Mouse (Mus musculus) bone marrow, adult 2 months (tissue): ENCODE results near the gene Bik.

Experiments
- CTCF ChIP-seq: fragments of 200-500 bp; IDR thresholded peaks from 2 replicates; pipeline ENCODE4 v1.5.1; 2011; ENCODE audit warnings: low read length, control low read depth; ENCODE audit not compliant: control insufficient read depth, insufficient read depth
- POLR2A ChIP-seq: fragments of 200-500 bp; IDR thresholded peaks from 2 replicates; pipeline ENCODE4 v1.6.1; 2011; ENCODE audit warnings: low read depth, mild to moderate bottlenecking, control low read depth, low read length, borderline replicate concordance; ENCODE audit not compliant: control insufficient read depth

- TF ChIP-seq CTCF (no peak), POLR2A (no peak)
These were observed 48.2 kb downstream of the Bik start for GRCm38 (mm10) chr15:83574731-83575351.
